Mouse (Mus musculus): ENCODE measurements at regions not wholly inside any gene's neighbourhood (a gene's known extent, or its start where the extent isn't known, plus 50 kb on each side); places are given as distances from the start of the nearest gene placed in this dataset.
"Not testable (repeated sequence)": the region's sequence is repeated elsewhere in the genome, so short reads cannot be mapped to it uniquely, and the experiment has no call there.

GRCm38 (mm10) chr3:101224091-101224490, 63.6 kb downstream of the Cd2 start:
- intact Hi-C loops (cut with DNase I) = no loop called here

GRCm38 (mm10) chr3:101219897-101220296, 67.8 kb downstream of the Cd2 start:
- intact Hi-C loops (cut with DNase I) = no loop called here
- DNase-seq = no peak

More at GRCm38 (mm10) chr3:101224091-101224490, 63.6 kb downstream of the Cd2 start:
- no peak for DNase-seq

GRCm38 (mm10) chr3:101216711-101217110, 71.0 kb downstream of the Cd2 start:
- intact Hi-C loops (cut with DNase I) = no loop called here
- DNase-seq = no peak

GRCm38 (mm10) chr3:101213212-101213562, 74.6 kb downstream of the Cd2 start:
- intact Hi-C loops (cut with DNase I) = no loop called here

GRCm38 (mm10) chr3:101212403-101213211, 75.1 kb downstream of the Cd2 start:
- intact Hi-C loops (cut with DNase I) = no loop called here
- DNase-seq = peak; percentile 27 to 57

More at GRCm38 (mm10) chr3:101213212-101213562, 74.6 kb downstream of the Cd2 start:
- DNase-seq = no peak

GRCm38 (mm10) chr3:101211936-101212335, 75.8 kb downstream of the Cd2 start:
- DNase-seq = no peak

GRCm38 (mm10) chr3:101209546-101209945, 78.2 kb downstream of the Cd2 start:
- DNase-seq = no peak
- intact Hi-C loops (cut with DNase I) = no loop called here

More at GRCm38 (mm10) chr3:101211936-101212335, 75.8 kb downstream of the Cd2 start:
- intact Hi-C loops (cut with DNase I) = no loop called here

GRCm38 (mm10) chr3:101208751-101209150, 79.0 kb downstream of the Cd2 start:
- intact Hi-C loops (cut with DNase I) = no loop called here

GRCm38 (mm10) chr3:101206172-101206571, 81.6 kb downstream of the Cd2 start:
- peak in 1 of 2 experiments; percentile 20 for DNase-seq
- intact Hi-C loops (cut with DNase I) = not testable (repeated sequence)

More at GRCm38 (mm10) chr3:101208751-101209150, 79.0 kb downstream of the Cd2 start:
- DNase-seq = no peak

GRCm38 (mm10) chr3:101194725-101195124, 84.6 kb upstream of the Ptgfrn start:
- DNase-seq = no peak
- intact Hi-C loops (cut with DNase I) = no loop called here

- no peak for DNase-seq
- intact Hi-C loops (cut with DNase I) = no loop called here
Measured at GRCm38 (mm10) chr3:101194319-101194718, 84.2 kb upstream of the Ptgfrn start.

- intact Hi-C loops (cut with DNase I) = no loop called here
- DNase-seq = no peak
Measured at GRCm38 (mm10) chr3:101191298-101191986, 81.4 kb upstream of the Ptgfrn start.

- DNase-seq = no peak
- intact Hi-C loops (cut with DNase I) = no loop called here
Measured at GRCm38 (mm10) chr3:101181958-101182357, 71.9 kb upstream of the Ptgfrn start.

GRCm38 (mm10) chr3:101173954-101174353, 63.9 kb upstream of the Ptgfrn start:
- no peak for DNase-seq
- intact Hi-C loops (cut with DNase I) = no loop called here

- intact Hi-C loops (cut with DNase I) = no loop called here
- no peak for DNase-seq
Measured at GRCm38 (mm10) chr3:101170037-101171019, 60.2 kb upstream of the Ptgfrn start.

GRCm38 (mm10) chr3:101167026-101167425, 56.9 kb upstream of the Ptgfrn start:
- intact Hi-C loops (cut with DNase I) = no loop called here

GRCm38 (mm10) chr3:101166580-101166979, 56.5 kb upstream of the Ptgfrn start:
- intact Hi-C loops (cut with DNase I) = no loop called here
- DNase-seq = no peak

More at GRCm38 (mm10) chr3:101167026-101167425, 56.9 kb upstream of the Ptgfrn start:
- DNase-seq = no peak

GRCm38 (mm10) chr3:101165261-101165660, 55.2 kb upstream of the Ptgfrn start:
- DNase-seq = no peak
- intact Hi-C loops (cut with DNase I) = no loop called here

GRCm38 (mm10) chr3:101164771-101165170, 54.7 kb upstream of the Ptgfrn start:
- intact Hi-C loops (cut with DNase I) = loop anchor here (5.0 kb wide), 1 partner anchor 167 kb away; no protein-coding TSS in a partner anchor
- DNase-seq = no peak

GRCm38 (mm10) chr3:101163991-101164434, 53.9 kb upstream of the Ptgfrn start:
- intact Hi-C loops (cut with DNase I) = loop anchor here (2.0 to 5.0 kb wide), 4 partner anchors 53 to 167 kb away; partner anchors contain the start of gene Ptgfrn
- no peak for DNase-seq
